Mouse (Mus musculus) liver, embryonic 12.5 days (tissue): Measurements from ENCODE around the gene Rpp25l. TPM values are rescaled to one million over a fixed set of nuclear protein-coding genes. Genes with fewer than 3 reads are reported as not detected.
"Not testable (repeated sequence)": the region's sequence is repeated elsewhere in the genome, so short reads cannot be mapped to it uniquely, and the experiment has no call there.

ENCODE experiments used
- ATAC-seq: fragments of 200-750 bp; cut with Nextera tagmentation; 2 replicates; pipeline ENCODE4 v1.8.0; 2017; ENCODE audit warnings: moderate number of reproducible peaks, mild to moderate bottlenecking, moderate library complexity
- H3K27ac ChIP-seq: fragments of 300-500 bp; sonication (generic); 2 replicates; pipeline ENCODE4 v1.5.1; 2016; ENCODE audit warnings: mild to moderate bottlenecking
- H3K27me3 ChIP-seq: fragments of 300-500 bp; sonication (generic); replicated peaks from 2 replicates; pipeline ENCODE4 v1.6.1; 2016; ENCODE audit warnings: mild to moderate bottlenecking, moderate library complexity
- H3K36me3 ChIP-seq: fragments of 300-500 bp; sonication (generic); 2 replicates; pipeline ENCODE4 v1.6.1; 2016; ENCODE audit warnings: mild to moderate bottlenecking, moderate library complexity
- H3K4me1 ChIP-seq: fragments of 300-500 bp; sonication (generic); 2 replicates; pipeline ENCODE4 v1.6.1; 2016
- H3K4me2 ChIP-seq: fragments of 300-500 bp; sonication (generic); 2 replicates; pipeline ENCODE4 v1.6.1; 2016; ENCODE audit warnings: mild to moderate bottlenecking, moderate library complexity
- H3K4me3 ChIP-seq: fragments of 300-500 bp; sonication (generic); 2 replicates; pipeline ENCODE4 v1.5.1; 2016; ENCODE audit warnings: mild to moderate bottlenecking, moderate library complexity
- H3K9ac ChIP-seq: fragments of 300-500 bp; sonication (generic); 2 replicates; pipeline ENCODE4 v1.6.1; 2016; ENCODE audit warnings: mild to moderate bottlenecking, moderate library complexity
- H3K9me3 ChIP-seq: fragments of 300-500 bp; sonication (generic); replicated peaks from 2 replicates; pipeline ENCODE4 v1.6.1; 2016; ENCODE audit warnings: mild to moderate bottlenecking, moderate library complexity
- WGBS: fragments of 180-500 bp; shearing (Covaris S2); methylation state at CpG from one replicate; pipeline ENCODE4 v1.1.7; 2016; ENCODE audit not compliant: insufficient replicate concordance; 5-methylcytosine and 5-hydroxymethylcytosine counted together
- polyA plus RNA-seq: library from polyadenylated mRNA; unstranded; fragments of >200 nt; fragmentation: Nextera tagmentation; extraction: Ambion mirVana; gene quantifications from 2 replicates; pipeline ENCODE4 v1.2.1, GENCODE M21; 2016

Rpp25l gene
- polyA plus RNA-seq, 1 experiment from 2014 or later, result 44.9 TPM

DNA sequence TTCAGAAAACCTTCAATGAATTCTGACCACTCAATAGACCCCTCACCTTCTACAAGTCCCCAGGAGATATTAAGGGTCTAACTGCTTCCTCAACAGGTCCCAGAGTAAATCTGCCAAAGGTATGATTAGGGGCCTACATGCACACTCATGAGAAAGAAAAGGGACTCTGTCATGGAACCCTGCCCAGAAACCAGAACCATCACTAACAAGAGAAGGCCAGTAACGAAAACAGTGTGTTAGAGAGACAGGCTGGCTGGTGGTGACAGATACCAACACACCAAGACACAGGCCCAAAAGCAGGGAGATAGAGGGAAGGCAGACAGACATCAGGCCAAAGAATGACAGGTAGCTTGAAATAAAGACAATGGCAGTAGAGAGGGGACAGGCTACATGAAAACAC, 24.8 kb downstream of the Rpp25l start:
- not testable (repeated sequence) for H3K4me1 ChIP-seq, H3K36me3 ChIP-seq, H3K9me3 ChIP-seq, H3K9ac ChIP-seq, H3K4me2 ChIP-seq, ATAC-seq, H3K4me3 ChIP-seq, H3K27ac ChIP-seq
- 61% methylated on average over 1 of the region's 1 CpGs for whole genome bisulfite sequencing
- H3K27me3 ChIP-seq, result peaks cover 31% of the 10 kb centered on the region

DNA sequence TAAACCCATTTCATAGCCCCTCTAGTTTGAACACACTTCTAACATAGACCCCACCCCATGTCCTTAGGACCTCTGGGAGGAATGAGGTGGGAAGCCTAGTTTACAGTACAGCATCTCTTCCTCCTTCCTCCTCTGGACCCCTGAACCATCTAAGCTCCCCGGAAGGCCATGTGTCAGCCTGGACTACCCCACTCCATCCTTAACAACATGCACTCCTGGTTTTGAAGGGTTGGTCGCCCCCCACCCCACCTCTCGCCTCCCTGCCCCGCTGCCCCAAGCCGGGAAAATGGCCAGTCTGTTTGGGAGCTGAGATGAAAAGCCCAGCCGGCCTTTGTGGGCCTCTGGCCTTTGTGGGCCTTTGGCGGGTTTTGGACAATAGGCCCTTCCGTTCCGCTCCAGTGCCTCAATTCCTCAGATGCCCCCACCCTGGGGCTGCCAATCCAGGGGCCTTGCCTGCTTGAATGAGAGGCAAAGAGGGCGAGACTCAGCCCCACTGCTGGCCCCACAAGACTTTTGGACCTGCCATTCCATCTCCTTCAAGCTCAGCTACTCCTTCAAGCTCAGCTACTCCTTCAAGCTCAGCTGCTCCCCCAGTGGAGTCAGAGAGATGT, 27.3 kb downstream of the Rpp25l start:
- 40% methylated on average over 10 of the region's 10 CpGs for WGBS
- H3K9me3 ChIP-seq, H3K4me1 ChIP-seq, H3K27ac ChIP-seq, H3K36me3 ChIP-seq, H3K4me3 ChIP-seq, H3K4me2 ChIP-seq, ATAC-seq, H3K9ac ChIP-seq: not testable (repeated sequence)
- peaks cover 46% of the 10 kb centered on the region for H3K27me3 ChIP-seq

GRCm38 (mm10) chr4:41684931-41685453, 28.3 kb downstream of the Rpp25l start:
- not testable (repeated sequence) for H3K4me2 ChIP-seq, H3K36me3 ChIP-seq, H3K9me3 ChIP-seq, H3K27ac ChIP-seq, H3K4me3 ChIP-seq, H3K9ac ChIP-seq, H3K4me1 ChIP-seq, ATAC-seq
- peaks cover 54% of the 10 kb centered on the region for H3K27me3 ChIP-seq
- WGBS, result under 1% methylated on average over 14 of the region's 14 CpGs

GRCm38 (mm10) chr4:41684131-41684930, 29.0 kb downstream of the Rpp25l start:
- 6% methylated on average over 24 of the region's 27 CpGs for WGBS
- H3K27ac ChIP-seq, H3K36me3 ChIP-seq, H3K4me1 ChIP-seq, H3K9me3 ChIP-seq, H3K4me3 ChIP-seq, ATAC-seq, H3K9ac ChIP-seq: not testable (repeated sequence)
- Histone ChIP-seq H3K4me2 (peak overlapping the region; percentile 16; the same call in 1 of the 2 replicates), H3K27me3 (peaks cover 61% of the 10 kb centered on the region)

- not testable (repeated sequence) for H3K27ac ChIP-seq, H3K36me3 ChIP-seq, H3K4me2 ChIP-seq, H3K9me3 ChIP-seq, H3K4me3 ChIP-seq, H3K9ac ChIP-seq, H3K4me1 ChIP-seq, ATAC-seq
- peaks cover 71% of the 10 kb centered on the region for H3K27me3 ChIP-seq
- 3% methylated on average over 6 of the region's 27 CpGs for WGBS
Observed at GRCm38 (mm10) chr4:41683303-41683702, 30.0 kb downstream of the Rpp25l start.

DNA sequence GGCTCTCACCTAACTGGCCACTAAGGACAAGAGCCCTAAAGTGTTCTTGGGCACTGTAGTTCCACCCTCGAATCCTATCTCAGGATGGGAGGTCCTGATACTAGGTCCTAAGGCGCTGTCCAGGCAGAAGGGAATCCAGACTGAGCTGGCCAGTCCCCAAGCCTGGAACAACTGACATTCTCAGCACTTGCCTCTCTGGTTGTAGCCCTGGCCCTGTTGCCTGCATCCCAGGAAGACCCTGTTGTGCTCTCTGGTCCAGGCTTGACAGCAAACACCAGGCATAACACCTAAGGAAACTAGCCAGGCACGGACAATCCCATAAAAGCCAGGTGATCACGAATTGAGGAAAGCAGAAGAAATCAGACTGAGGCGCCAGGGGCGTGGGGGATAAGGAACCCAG, 30.5 kb downstream of the Rpp25l start:
- Histone ChIP-seq H3K9me3 (no peaks in the 10 kb centered on the region), H3K36me3 (no peaks in the 10 kb centered on the region), H3K27me3 (peaks cover 74% of the 10 kb centered on the region), H3K9ac (no peak overlapping the region), H3K27ac (no peak overlapping the region), H3K4me3 (no peak overlapping the region), H3K4me1 (peaks cover 3% of the 10 kb centered on the region; the same call in 1 of the 2 replicates), H3K4me2 (no peak overlapping the region)
- ATAC-seq, result no peak
- WGBS, result 12% methylated on average over 6 of the region's 6 CpGs

GRCm38 (mm10) chr4:41681947-41682346, 31.4 kb downstream of the Rpp25l start:
- WGBS, result 70% methylated on average over 10 of the region's 10 CpGs
- Histone ChIP-seq H3K36me3 (no peaks in the 10 kb centered on the region), H3K9me3 (no peaks in the 10 kb centered on the region), H3K4me3 (no peak overlapping the region), H3K27ac (no peak overlapping the region), H3K9ac (no peak overlapping the region), H3K27me3 (peaks cover 83% of the 10 kb centered on the region), H3K4me1 (peaks cover 3% of the 10 kb centered on the region; the same call in 1 of the 2 replicates), H3K4me2 (no peak overlapping the region)
- no peak for ATAC-seq

- Histone ChIP-seq H3K36me3 (no peaks in the 10 kb centered on the region), H3K27me3 (peaks cover 85% of the 10 kb centered on the region), H3K9ac (no peak overlapping the region), H3K9me3 (no peaks in the 10 kb centered on the region), H3K4me1 (peaks cover 7% of the 10 kb centered on the region; the same call in 1 of the 2 replicates), H3K4me2 (no peak overlapping the region), H3K27ac (no peak overlapping the region), H3K4me3 (no peak overlapping the region)
- WGBS, result 44% methylated on average over 4 of the region's 4 CpGs
- no peak for ATAC-seq
Observed at GRCm38 (mm10) chr4:41681176-41681575, 32.2 kb downstream of the Rpp25l start.

GRCm38 (mm10) chr4:41679291-41679690, 34.0 kb downstream of the Rpp25l start:
- Histone ChIP-seq H3K4me3 (no peak overlapping the region), H3K27ac (no peak overlapping the region), H3K4me1 (peaks cover 8% of the 10 kb centered on the region; the same call in 1 of the 2 replicates), H3K36me3 (no peaks in the 10 kb centered on the region), H3K4me2 (no peak overlapping the region), H3K27me3 (peaks cover 89% of the 10 kb centered on the region), H3K9me3 (no peaks in the 10 kb centered on the region), H3K9ac (no peak overlapping the region)
- WGBS, result 56% methylated on average over 1 of the region's 2 CpGs
- ATAC-seq, result 0 out of 2 replicates have a peak, but pooled peaks have one; percentile 33

GRCm38 (mm10) chr4:41678863-41679262, 34.5 kb downstream of the Rpp25l start:
- Histone ChIP-seq H3K9ac (no peak overlapping the region), H3K27me3 (peaks cover 89% of the 10 kb centered on the region), H3K4me3 (no peak overlapping the region), H3K4me2 (no peak overlapping the region), H3K4me1 (peaks cover 8% of the 10 kb centered on the region; the same call in 1 of the 2 replicates), H3K36me3 (no peaks in the 10 kb centered on the region), H3K9me3 (no peaks in the 10 kb centered on the region), H3K27ac (no peak overlapping the region)
- no peak for ATAC-seq
- 40% methylated on average over 6 of the region's 6 CpGs for WGBS

DNA sequence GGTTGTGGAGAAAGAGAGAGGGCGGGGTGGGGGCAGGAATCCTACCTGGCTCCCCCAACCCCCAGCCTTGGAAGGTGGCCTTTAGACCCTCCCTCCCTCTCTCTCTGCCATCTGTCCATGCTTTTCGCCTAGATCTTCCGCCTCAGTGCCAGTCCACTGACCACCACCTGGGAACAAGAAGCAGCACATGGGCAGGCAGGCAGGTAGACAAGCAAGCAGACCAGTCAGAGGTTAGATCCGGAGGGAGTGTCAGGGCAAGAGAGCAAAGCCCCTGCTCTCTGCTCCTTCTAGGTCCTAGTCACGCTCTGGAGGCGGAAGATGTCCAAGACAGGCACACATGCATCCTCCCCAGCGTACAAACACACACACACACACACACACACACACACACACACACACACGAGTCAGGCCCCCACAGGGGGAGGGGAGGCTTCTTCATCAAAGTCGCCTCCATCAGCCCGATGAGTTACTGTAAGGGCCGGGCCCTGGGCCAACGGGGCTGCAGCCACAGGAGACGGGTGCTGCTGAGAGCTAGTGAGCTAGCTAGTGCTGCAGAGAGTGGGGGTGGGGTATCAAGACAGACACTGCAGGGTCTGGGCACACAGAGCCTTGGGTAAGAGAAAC, 36.2 kb downstream of the Rpp25l start:
- Histone ChIP-seq H3K4me2 (no peak overlapping the region), H3K27me3 (peaks cover 92% of the 10 kb centered on the region), H3K27ac (no peak overlapping the region), H3K36me3 (no peaks in the 10 kb centered on the region), H3K4me1 (peaks cover 8% of the 10 kb centered on the region; the same call in 1 of the 2 replicates), H3K9me3 (no peaks in the 10 kb centered on the region), H3K9ac (no peak overlapping the region), H3K4me3 (no peak overlapping the region)
- WGBS, result 43% methylated on average over 13 of the region's 13 CpGs
- no peak for ATAC-seq
